Mouse (Mus musculus): ENCODE results near the gene Sbf2. TPM values are rescaled to one million over a fixed set of nuclear protein-coding genes. Genes with fewer than 3 reads are reported as not detected.

Gene Sbf2
- polyA plus RNA-seq (2016; fragmentation: Nextera tagmentation; extraction: Ambion mirVana), result 62.2 and 63.3 TPM in 2 replicates

GRCm38 (mm10) chr7:110614133-110615063 is at the start of gene Sbf2:
TSS of gene Sbf2 (minus strand) at chr7:110614922.
- ATAC-seq (ENCODE audit: low FRiP score), result peak; percentile 92
- H3K4me1 ChIP-seq, result peaks cover 18% of the 10 kb centered on the region
- peaks cover 11% of the 10 kb centered on the region; the same call in 1 of the 2 replicates for H3K27me3 ChIP-seq
- H3K36me3 ChIP-seq (replicated peaks), result no peaks in the 10 kb centered on the region
- H3K4me2 ChIP-seq, result peak within 1 kb of the TSS; percentile 91
- under 1% methylated on average over 91 of the region's 127 CpGs for WGBS
- peak within 1 kb of the TSS; percentile 98 for H3K27ac ChIP-seq
- H3K9me3 ChIP-seq, result no peaks in the 10 kb centered on the region
- H3K4me3 ChIP-seq (replicated peaks), result peak within 1 kb of the TSS; percentile 92
- peak within 1 kb of the TSS; percentile 94 for H3K9ac ChIP-seq

- no peak overlapping the region for H3K27ac ChIP-seq
- H3K9me3 ChIP-seq, result no peaks in the 10 kb centered on the region
- H3K4me3 ChIP-seq (replicated peaks), result no peak overlapping the region
- no peaks in the 10 kb centered on the region for H3K27me3 ChIP-seq
- H3K4me2 ChIP-seq, result no peak overlapping the region
- no peaks in the 10 kb centered on the region for H3K4me1 ChIP-seq
- no peak for ATAC-seq (ENCODE audit: low FRiP score)
- H3K9ac ChIP-seq, result no peak overlapping the region
- WGBS, result 71% methylated on average over 3 of the region's 3 CpGs
- no peaks in the 10 kb centered on the region for H3K36me3 ChIP-seq (replicated peaks)
These were observed 43.7 kb upstream of the Sbf2 start for GRCm38 (mm10) chr7:110658378-110658928.

GRCm38 (mm10) chr7:110655966-110656365 is 41.2 kb upstream of the Sbf2 start:
- H3K27me3 ChIP-seq, result no peaks in the 10 kb centered on the region
- H3K4me3 ChIP-seq (replicated peaks), result no peak overlapping the region
- ATAC-seq (ENCODE audit: low FRiP score), result no peak
- H3K9me3 ChIP-seq, result no peaks in the 10 kb centered on the region
- WGBS, result 73% methylated on average over 6 of the region's 6 CpGs
- H3K4me2 ChIP-seq, result no peak overlapping the region
- no peak overlapping the region for H3K9ac ChIP-seq
- H3K27ac ChIP-seq, result no peak overlapping the region
- H3K4me1 ChIP-seq, result no peaks in the 10 kb centered on the region
- no peaks in the 10 kb centered on the region for H3K36me3 ChIP-seq (replicated peaks)

- Histone ChIP-seq H3K4me3 (replicated peaks) (no peak overlapping the region), H3K4me1 (no peaks in the 10 kb centered on the region), H3K27me3 (no peaks in the 10 kb centered on the region), H3K9me3 (no peaks in the 10 kb centered on the region), H3K4me2 (no peak overlapping the region), H3K27ac (no peak overlapping the region), H3K9ac (no peak overlapping the region), H3K36me3 (replicated peaks) (no peaks in the 10 kb centered on the region)
- 79% methylated on average over 3 of the region's 3 CpGs for WGBS
- ATAC-seq (ENCODE audit: low FRiP score), result no peak
These were observed 40.5 kb upstream of the Sbf2 start for GRCm38 (mm10) chr7:110655230-110655629.

- Histone ChIP-seq H3K4me1 (no peaks in the 10 kb centered on the region), H3K36me3 (replicated peaks) (no peaks in the 10 kb centered on the region), H3K27me3 (no peaks in the 10 kb centered on the region), H3K4me2 (no peak overlapping the region), H3K9me3 (no peaks in the 10 kb centered on the region), H3K27ac (no peak overlapping the region), H3K4me3 (replicated peaks) (no peak overlapping the region), H3K9ac (no peak overlapping the region)
- WGBS, result 87% methylated on average over 6 of the region's 6 CpGs
- no peak for ATAC-seq (ENCODE audit: low FRiP score)
These were observed 36.4 kb upstream of the Sbf2 start for GRCm38 (mm10) chr7:110651091-110651490.

GRCm38 (mm10) chr7:110650491-110650890 is 35.8 kb upstream of the Sbf2 start:
- no peak overlapping the region for H3K4me2 ChIP-seq
- 86% methylated on average over 4 of the region's 4 CpGs for WGBS
- no peaks in the 10 kb centered on the region for H3K4me1 ChIP-seq
- H3K9ac ChIP-seq, result no peak overlapping the region
- no peaks in the 10 kb centered on the region for H3K27me3 ChIP-seq
- no peak for ATAC-seq (ENCODE audit: low FRiP score)
- H3K27ac ChIP-seq, result no peak overlapping the region
- no peak overlapping the region for H3K4me3 ChIP-seq (replicated peaks)
- H3K9me3 ChIP-seq, result no peaks in the 10 kb centered on the region
- H3K36me3 ChIP-seq (replicated peaks), result no peaks in the 10 kb centered on the region

GRCm38 (mm10) chr7:110649133-110649987 is 34.6 kb upstream of the Sbf2 start:
- WGBS, result 91% methylated on average over 6 of the region's 6 CpGs
- no peaks in the 10 kb centered on the region for H3K36me3 ChIP-seq (replicated peaks)
- H3K4me1 ChIP-seq, result no peaks in the 10 kb centered on the region
- H3K27ac ChIP-seq, result no peak overlapping the region
- no peak overlapping the region for H3K9ac ChIP-seq
- H3K4me3 ChIP-seq (replicated peaks), result no peak overlapping the region
- H3K9me3 ChIP-seq, result no peaks in the 10 kb centered on the region
- H3K27me3 ChIP-seq, result no peaks in the 10 kb centered on the region
- H3K4me2 ChIP-seq, result no peak overlapping the region
- no peak for ATAC-seq (ENCODE audit: low FRiP score)

GRCm38 (mm10) chr7:110648455-110649085 is 33.8 kb upstream of the Sbf2 start:
- WGBS, result 84% methylated on average over 13 of the region's 13 CpGs

GRCm38 (mm10) chr7:110647559-110648454 is 33.1 kb upstream of the Sbf2 start:
- no peaks in the 10 kb centered on the region for H3K27me3 ChIP-seq
- H3K9ac ChIP-seq, result no peak overlapping the region
- no peaks in the 10 kb centered on the region for H3K36me3 ChIP-seq (replicated peaks)
- no peak overlapping the region for H3K4me3 ChIP-seq (replicated peaks)
- no peaks in the 10 kb centered on the region for H3K9me3 ChIP-seq
- no peak overlapping the region for H3K27ac ChIP-seq
- no peak for ATAC-seq (ENCODE audit: low FRiP score)
- H3K4me2 ChIP-seq, result no peak overlapping the region
- WGBS, result 87% methylated on average over 15 of the region's 15 CpGs
- no peaks in the 10 kb centered on the region for H3K4me1 ChIP-seq

More at GRCm38 (mm10) chr7:110648455-110649085, 33.8 kb upstream of the Sbf2 start:
- Histone ChIP-seq H3K9ac (no peak overlapping the region), H3K36me3 (replicated peaks) (no peaks in the 10 kb centered on the region), H3K27me3 (no peaks in the 10 kb centered on the region), H3K4me2 (no peak overlapping the region), H3K27ac (no peak overlapping the region), H3K4me3 (replicated peaks) (no peak overlapping the region), H3K9me3 (no peaks in the 10 kb centered on the region), H3K4me1 (no peaks in the 10 kb centered on the region)
- ATAC-seq (ENCODE audit: low FRiP score), result no peak

GRCm38 (mm10) chr7:110646611-110647407 is 32.1 kb upstream of the Sbf2 start:
- Histone ChIP-seq H3K36me3 (replicated peaks) (no peaks in the 10 kb centered on the region), H3K4me1 (no peaks in the 10 kb centered on the region), H3K9me3 (no peaks in the 10 kb centered on the region), H3K4me3 (replicated peaks) (no peak overlapping the region), H3K4me2 (no peak overlapping the region), H3K9ac (no peak overlapping the region), H3K27me3 (no peaks in the 10 kb centered on the region), H3K27ac (no peak overlapping the region)
- no peak for ATAC-seq (ENCODE audit: low FRiP score)
- 88% methylated on average over 8 of the region's 8 CpGs for WGBS
